Mouse (Mus musculus) heart, postnatal 36 days (tissue): ENCODE data around the gene Hoxa9. TPM values are rescaled to one million over a fixed set of nuclear protein-coding genes. Genes with fewer than 3 reads are reported as not detected.

Experiments used
- DNase-seq, 2 experiments: peaks; one replicate each; pipeline ENCODE4 v3.0.0; 2021 to 2022
- intact Hi-C: fragments of 180-260 bp; cut with DNase I; formaldehyde crosslinking; loops from one replicate; pipeline ENCODE4 v1.15.1; 2025
- total RNA-seq, 2 experiments: library from RNA; stranded (reverse); gene quantifications; 2 replicates each; pipeline ENCODE4 v1.2.3; 2021

Gene Hoxa9
- total RNA-seq, 2 experiments from 2014 or later, result not detected

DNA sequence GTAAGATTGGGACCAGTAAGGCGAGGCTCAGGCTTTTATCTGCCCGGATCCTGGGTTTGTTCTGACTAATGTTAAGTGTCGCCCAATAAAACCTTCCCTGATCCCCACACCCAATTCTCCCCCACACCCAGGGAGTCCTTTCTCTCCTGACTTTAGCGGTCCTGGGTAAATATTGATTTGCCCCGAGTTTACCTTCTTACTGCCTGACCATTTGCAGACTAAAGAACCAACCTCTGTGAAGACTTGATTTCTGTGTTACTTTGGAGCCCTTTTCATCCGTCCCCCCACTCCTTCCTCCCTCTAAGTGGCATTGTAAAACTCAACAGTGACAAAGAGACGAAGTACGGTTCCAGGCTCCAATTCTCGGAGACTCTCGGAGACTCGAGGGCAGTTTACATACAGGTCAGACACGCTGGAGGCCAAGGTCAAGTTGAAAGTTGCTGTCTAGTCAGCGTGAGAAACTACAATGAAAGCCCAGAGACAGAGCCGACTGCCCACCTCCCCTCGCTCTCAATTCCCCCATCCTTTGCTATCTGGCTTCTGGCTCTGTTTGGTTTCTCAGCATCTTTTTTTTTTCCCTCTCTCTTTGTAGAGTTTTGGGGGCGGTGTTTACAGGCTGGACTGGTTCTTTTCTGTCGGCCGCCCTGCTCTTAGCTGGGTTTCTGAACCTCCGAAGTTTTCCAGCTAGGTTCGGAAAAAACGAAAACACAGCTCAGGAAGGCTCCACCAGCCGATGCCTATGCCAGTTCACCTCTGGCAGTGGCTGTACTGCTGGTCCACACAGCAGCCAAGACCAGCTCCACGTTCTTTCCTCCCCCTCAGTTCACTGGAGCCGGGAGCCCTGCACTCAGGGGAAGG lies 31.8 kb upstream of the Hoxa9 start:
- DNase-seq, result peak in 1 of 2 experiments; percentile 29
- intact Hi-C loops, result no loop called here

DNA sequence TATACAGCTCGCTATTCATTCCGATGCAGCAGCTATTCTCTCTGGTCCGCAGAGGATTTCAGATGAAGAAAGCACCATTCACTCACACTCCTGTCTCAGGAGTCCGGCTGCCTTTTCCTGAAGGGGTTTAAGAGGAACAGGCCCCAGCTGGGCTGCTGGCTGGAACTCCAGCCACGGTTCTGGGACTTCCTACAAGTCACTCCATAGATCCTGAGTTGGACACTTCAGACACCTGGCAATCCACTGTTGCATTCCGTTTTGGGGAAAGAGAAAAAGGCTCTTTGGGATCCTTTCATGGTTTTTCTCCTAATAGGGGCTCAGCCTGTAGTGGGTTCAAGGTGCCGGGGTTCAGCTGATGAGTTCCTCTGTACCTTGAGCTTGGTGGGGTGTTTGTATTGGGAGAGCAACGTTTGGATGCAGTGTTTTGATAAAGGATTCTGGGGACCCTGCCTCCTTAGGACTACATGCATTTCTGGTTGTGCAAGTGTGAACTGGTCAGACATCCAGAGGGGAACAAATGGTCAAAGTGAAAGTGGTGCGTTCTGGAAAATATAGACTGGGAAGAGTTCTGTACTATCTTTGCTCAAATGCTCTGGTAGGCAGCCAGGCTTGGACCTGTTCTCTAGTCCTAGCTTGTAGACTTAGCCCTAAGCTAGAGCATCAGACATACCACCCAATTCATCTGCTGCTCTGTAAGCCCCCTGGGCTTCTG lies 31.0 kb upstream of the Hoxa9 start:
- DNase-seq, result peak in 1 of 2 experiments; percentile 29

DNA sequence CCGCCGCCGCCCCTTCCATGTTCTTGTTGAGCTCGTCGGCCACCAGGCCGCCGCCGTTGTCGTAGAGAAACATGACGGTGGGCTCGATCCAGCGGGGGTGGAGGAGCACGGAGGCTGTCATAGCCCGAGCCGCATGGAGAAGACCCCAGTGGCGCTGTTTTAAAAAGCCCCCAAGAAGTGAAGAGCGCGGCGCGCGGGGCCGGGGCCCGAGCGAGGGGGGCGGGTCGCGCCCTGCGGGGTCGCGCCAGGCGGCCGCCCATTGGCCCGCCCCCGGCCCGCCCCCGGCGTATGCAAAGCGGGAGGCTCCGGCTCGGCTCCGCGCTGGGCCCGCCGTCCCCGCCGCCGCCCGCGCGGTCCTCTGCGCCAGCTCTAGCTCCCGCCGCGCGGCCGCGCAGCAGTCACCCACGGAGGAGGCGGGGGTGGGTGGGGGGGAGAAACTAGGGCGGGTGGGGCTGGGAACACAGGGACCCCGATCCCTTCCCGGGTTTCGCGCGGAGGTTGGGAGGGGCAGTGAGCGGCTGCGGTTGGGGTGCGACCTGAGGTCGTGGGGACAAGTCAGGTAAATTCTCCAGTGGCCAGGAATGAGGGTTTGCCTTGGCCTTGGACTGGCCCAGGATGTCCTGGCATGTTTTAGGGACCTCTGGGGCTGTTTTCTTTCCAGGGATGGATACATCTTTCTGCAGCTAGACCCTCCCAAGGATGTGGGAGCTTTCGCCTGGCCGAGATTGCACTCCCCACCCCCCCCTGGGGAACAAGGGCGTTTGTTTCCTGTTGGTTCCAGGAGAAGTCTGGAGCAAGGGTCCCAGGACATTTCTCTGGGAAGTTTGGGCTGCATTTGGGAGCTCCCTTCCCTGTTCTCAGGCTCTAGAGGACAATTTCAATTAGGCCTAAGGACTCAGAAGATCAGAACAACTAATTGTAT lies 30.0 kb upstream of the Hoxa9 start, which contains the start of gene Hoxa13:
Gene Hoxa13 (minus strand): TSS at position 227 of the 922 bp plus-strand sequence.
- intact Hi-C loops, result no loop called here
- DNase-seq, result no peak

More for the DNA sequence above, 31.0 kb upstream of the Hoxa9 start:
- intact Hi-C loops, result no loop called here

- intact Hi-C loops, result loop anchor here (5.0 kb wide), 4 partner anchors 707 to 1083 kb away; no protein-coding TSS in a partner anchor
- DNase-seq, result peak in 1 of 2 experiments; percentile 37
Observed at GRCm38 (mm10) chr6:52259811-52260261, 28.9 kb upstream of the Hoxa9 start.

GRCm38 (mm10) chr6:52259081-52259790 lies 28.3 kb upstream of the Hoxa9 start:
- peak in 1 of 2 experiments; percentile 35 for DNase-seq
- intact Hi-C loops, result loop anchor here (5.0 kb wide), 4 partner anchors 708 to 1082 kb away; no protein-coding TSS in a partner anchor

DNA sequence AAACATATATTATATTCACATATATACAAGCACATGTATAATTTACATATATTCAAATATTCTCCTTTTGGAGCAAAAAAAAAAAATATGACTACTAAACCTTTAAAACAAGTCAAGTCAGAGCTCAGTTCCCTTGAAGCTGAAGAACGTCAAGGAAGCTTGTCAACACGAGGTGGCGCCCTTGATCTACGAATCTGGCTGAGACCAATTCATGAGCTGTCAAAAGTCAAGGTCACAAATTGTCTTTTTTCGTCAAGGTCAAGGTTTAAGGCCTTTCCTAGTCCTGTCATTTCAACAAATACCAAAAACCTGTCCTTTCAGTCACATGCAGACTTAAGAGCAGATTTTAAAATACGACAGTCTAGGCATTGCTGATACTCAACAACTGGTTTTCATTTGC lies 26.1 kb upstream of the Hoxa9 start:
- intact Hi-C loops, result loop anchor here (1.0 to 5.0 kb wide), 8 partner anchors 344 to 1080 kb away; no protein-coding TSS in a partner anchor
- peak; percentile 84 to 92 for DNase-seq

DNA sequence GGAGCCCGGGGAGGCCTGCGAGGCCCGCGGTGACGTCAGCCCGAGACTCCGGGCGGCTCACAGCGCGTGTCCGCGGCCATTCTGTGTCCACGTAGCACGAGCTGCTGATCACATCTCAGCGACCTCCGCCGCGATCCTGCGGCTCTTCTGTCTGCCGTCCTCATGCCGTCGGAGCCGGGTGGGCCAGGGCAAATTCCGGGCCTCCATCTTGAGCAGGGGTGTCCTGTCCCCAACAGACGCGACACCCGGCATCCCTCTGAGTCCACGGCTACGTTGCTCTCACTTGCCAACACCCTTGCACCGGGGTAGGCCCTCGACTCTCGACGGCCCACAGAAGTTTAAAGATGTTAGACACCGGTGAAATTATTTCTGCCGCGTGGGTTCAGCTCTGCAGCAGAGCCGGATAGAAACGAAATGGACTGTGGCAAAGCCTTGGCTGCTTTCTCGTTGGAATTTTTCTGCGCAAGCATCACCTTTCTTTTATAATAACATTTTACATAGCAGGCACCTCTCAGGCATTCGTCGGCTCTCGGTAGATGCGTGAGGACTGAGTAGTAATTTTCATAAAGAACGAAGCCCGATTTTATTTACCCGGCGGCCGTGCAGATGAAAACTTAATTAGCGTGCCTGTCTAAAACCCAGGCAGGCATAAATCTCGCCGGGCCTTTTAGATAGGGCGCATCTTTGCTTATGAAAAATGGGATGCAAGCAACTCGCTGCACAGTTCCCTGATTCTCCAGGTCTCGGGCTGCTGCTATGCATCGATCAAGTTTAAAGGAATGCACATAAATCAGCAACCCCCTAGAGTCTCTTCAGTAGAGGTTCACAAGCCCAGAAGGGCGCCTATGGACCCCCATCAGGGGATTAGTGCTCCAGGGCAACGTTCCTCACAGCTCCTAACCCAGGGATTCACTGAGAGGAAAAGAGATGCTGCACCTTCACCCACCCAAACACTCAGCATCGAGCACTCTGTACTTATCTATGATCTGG lies 22.9 kb upstream of the Hoxa9 start:
- intact Hi-C loops, result no loop called here
- DNase-seq, result peak in 1 of 2 experiments; percentile 54

DNA sequence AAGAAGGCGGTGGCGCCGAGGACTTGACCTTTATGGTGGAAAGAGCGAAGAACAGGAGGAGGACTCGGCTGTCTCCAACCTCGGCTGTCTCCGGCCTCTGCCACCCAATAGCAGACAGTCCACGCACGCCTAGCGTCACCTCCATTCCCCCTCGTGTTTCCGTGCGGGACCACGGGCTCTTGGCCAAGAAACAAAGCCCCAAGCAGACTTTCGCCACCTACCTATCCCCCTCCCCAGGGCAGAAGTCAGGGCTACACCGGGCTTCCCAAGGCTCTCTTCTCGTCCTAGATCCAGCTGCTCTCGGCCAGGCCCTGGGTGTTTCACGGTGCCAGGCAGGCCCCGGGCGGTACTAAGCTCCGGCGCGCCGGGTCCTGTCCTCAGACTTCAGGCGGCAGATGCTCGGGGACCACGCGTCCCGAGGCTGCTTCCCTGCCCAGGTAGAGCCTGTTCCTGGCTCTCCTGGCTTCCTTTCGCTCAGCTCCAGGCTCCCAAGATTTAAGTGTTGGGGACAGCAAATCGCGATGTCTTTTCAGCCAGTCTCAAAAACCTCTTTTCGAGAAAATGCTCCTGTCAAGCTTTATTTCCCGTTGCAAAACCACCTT lies 22.0 kb upstream of the Hoxa9 start:
- intact Hi-C loops, result no loop called here
- no peak for DNase-seq

DNA sequence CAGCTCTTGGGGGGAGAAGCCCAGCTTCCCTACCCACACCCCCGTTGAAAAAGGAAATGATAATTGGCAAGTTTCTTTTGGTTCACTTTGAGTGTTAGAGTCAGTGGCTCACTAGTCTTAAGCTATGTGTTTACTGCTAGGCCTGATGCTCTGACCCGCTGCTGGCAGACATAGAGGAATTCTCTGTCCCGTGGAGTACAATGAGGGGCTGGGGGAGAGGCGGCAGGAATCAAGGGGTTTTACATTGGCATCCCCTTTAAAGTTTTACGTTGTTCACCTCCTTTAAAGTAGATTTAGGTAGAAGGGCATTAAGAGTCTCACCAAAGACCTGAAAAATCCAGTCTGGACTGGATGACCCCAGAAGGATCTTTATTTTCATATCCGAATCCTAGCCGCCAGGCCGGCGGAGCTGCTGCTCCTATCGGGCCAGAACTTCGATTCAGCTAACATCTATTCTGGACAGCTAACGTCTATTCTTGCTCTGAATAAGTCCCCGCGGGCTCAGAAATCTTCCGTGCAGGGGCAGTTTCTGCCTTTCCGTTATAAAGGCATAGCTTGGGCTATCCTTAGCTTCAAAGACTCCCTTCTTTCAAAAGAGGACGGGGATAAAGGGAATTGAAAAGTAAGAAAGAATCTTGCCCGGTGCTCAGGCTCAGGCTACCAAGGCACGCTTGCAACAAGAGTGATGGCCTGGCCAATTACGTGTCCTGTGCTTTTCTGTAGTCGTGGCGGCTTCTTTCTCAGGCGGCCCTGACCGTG lies 21.3 kb upstream of the Hoxa9 start:
- intact Hi-C loops, result no loop called here
- no peak for DNase-seq

- DNase-seq, result no peak
- intact Hi-C loops, result no loop called here
Observed at GRCm38 (mm10) chr6:52251177-52251879, 20.4 kb upstream of the Hoxa9 start.

DNA sequence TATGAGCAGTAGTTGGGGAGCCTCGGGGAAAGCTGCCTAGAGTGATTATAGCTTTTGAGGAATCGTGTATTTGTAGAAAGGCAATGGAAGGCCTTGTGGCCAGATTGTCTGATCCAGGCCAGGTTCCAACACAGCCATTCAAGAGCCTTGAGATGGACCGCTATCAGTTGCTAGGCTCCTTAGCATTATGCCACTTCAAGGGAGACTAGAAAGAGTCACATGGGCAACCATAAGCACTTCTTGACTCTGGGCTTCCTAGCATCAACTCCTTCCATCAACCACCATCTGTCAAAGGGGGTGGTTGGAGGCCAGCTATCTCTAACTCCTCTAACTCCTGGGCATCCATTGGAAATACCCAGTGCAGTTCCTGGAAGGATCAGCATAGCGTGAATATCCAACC lies 18.9 kb upstream of the Hoxa9 start:
- intact Hi-C loops, result loop anchor here (5.0 kb wide), 1 partner anchor 1068 kb away; no protein-coding TSS in a partner anchor
- DNase-seq, result no peak

GRCm38 (mm10) chr6:52249415-52249738 lies 18.5 kb upstream of the Hoxa9 start:
- DNase-seq, result no peak
- intact Hi-C loops, result loop anchor here (5.0 kb wide), 1 partner anchor 1067 kb away; no protein-coding TSS in a partner anchor

DNA sequence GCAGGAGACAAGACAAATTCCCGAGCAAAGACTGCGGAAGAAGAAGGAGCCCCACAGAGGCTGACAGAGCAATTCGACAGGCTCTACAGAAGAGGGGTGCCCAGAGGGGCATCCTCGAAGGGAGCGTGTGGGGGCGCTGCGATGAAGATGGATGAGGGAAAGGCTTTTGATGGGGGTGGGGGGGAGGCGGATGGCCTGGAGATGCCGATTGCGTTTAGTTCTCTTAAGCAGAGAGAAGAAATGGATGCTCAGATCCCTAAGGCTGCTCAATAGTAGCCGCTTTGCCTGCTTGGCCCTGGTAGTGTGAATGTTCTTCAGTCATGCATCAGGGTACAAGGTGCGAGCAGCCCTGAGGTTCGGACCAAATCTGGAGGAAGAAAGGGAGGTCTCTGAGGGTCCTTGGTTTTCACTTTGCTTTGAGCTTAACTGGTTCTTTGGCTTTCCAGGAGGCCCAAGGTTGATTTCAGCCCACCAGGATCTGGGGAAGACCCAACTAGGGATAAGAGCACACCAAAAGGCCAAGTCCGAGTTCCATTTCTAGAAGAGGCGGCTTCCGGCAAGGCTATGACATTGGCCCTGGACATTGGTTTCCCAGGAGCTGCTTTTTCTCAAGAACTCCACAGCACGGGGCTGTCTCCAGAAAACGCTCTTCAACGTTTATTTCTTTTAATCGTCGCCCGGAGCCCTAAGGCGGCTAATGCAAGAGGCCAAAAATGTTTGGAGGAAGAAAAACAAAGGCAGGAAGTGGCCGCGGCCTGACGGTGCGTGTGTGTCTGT lies 17.9 kb upstream of the Hoxa9 start:
- DNase-seq, result no peak
- intact Hi-C loops, result loop anchor here (5.0 kb wide), 1 partner anchor 1067 kb away; no protein-coding TSS in a partner anchor

DNA sequence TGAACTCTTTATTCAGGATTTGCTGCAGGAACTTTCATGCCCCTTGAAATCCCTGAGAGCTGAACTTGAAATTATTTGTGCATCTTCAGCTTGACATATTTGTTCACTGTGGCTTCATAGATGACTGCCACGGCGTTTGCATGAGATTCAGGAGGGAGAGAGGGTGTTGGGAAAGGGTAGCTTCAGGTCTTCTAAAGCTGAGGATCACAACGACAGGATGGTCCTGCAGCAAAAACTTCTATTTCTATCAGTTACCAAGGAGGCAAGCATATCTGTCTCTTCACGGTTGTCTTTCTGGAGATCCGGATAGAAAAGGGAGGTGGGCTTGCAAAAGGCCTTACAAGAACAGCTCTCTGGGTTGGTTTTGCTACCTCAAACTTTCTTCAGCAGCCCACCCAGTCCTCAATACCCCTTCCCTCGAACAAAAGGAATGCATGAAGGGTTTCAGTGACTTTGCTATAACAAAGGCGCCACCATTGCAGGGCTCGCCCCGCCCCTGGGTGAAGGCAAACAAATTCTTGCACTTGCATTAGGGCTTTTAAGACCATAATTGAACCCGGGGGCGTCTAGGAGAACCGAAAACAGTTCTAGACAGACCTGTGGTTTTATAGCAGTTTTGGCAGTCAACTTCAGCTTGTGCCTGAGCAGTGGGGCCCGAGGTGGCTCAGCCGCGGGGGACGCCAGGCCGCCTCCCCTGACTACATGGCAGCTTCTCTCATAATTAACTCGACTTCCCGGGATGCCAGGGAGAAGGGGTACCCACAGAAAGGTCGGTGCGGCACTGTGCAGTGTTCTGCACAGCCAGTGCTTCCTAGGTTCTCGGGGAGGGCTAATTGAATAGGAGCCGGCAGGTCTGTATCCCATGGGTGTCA lies 17.1 kb upstream of the Hoxa9 start:
- intact Hi-C loops, result loop anchor here (5.0 kb wide), 1 partner anchor 1066 kb away; no protein-coding TSS in a partner anchor
- no peak for DNase-seq

DNA sequence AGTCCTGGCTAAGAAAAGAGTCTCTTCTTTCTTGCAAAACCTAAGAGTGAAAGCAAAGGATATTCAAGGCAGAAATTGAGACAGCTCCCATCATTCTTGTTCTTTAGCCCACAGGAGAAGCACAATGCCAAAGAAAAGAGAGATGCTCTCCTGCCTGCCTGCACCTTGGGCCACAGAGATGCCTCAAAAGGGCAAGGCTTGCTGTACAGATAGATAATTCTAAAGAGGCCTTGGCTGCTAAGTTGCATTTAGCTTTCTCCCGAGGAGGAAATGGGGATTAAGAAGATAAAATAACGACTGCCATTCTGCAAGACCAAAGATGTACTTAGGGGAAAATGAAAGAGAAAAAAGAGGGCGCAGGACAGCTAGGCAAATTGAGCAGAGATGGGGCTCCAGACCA lies 16.0 kb upstream of the Hoxa9 start:
- no peak for DNase-seq
- intact Hi-C loops, result loop anchor here (5.0 kb wide), 1 partner anchor 1065 kb away; no protein-coding TSS in a partner anchor
